In genomic region chr2:156842711-156843110, GRCm38 (mm10) we compare ENCODE assay signal across 8 mouse cellular contexts. TPM values are rescaled to one million over a fixed set of nuclear protein-coding genes. Genes with fewer than 3 reads are reported as not detected.
DNase-seq lines count a peak whose midpoint lies in the region; ATAC-seq and TF ChIP-seq lines count a peak whose summit lies in the region.

No protein-coding gene starts in this region.

- peak overlapping the region; percentile 91 for H3K4me3 ChIP-seq in lung, embryonic 16.5 days (ENCODE audit: low read length)
- peak overlapping the region; percentile 88 for H3K4me3 ChIP-seq in forebrain, embryonic 12.5 days (replicated peaks)
- peak overlapping the region; percentile 88 for H3K4me3 ChIP-seq in limb, embryonic 15.5 days
- no peak overlapping the region for H3K4me3 ChIP-seq in stomach, postnatal 0 days (ENCODE audit: low read depth, low read length)
- no peak overlapping the region for H3K4me3 ChIP-seq in thymus, adult 2 months (ENCODE audit: control insufficient read depth, insufficient read depth, low read length)

- no peak for ATAC-seq in lung, embryonic 16.5 days (ENCODE audit: low read depth)
- ATAC-seq in forebrain, embryonic 12.5 days (ENCODE audit: low FRiP score) = no peak
- no peak for ATAC-seq in limb, embryonic 15.5 days (ENCODE audit: insufficient number of reproducible peaks, low FRiP score, low TSS enrichment, low read depth)
- no peak for ATAC-seq in stomach, postnatal 0 days (ENCODE audit: low FRiP score, low TSS enrichment)

- TF ChIP-seq EP300 in stomach, postnatal 0 days (optimal IDR thresholded peaks at IDR 0.05) = no peak

- no peaks in the 10 kb centered on the region for H3K27me3 ChIP-seq in lung, embryonic 16.5 days (ENCODE audit: control insufficient read depth, insufficient read depth, low read depth, low read length)
- no peaks in the 10 kb centered on the region for H3K27me3 ChIP-seq in forebrain, embryonic 12.5 days
- no peaks in the 10 kb centered on the region for H3K27me3 ChIP-seq in limb, embryonic 15.5 days
- H3K27me3 ChIP-seq in stomach, postnatal 0 days (ENCODE audit: control insufficient read depth, insufficient read depth, low read length) = no peaks in the 10 kb centered on the region
- no peaks in the 10 kb centered on the region for H3K27me3 ChIP-seq in thymus, adult 2 months (ENCODE audit: control insufficient read depth, insufficient read depth, low read length)

- H3K36me3 ChIP-seq in lung, embryonic 16.5 days (ENCODE audit: control insufficient read depth, insufficient read depth, low read length) = peaks cover 8% of the 10 kb centered on the region
- peaks cover 30% of the 10 kb centered on the region for H3K36me3 ChIP-seq in forebrain, embryonic 12.5 days (replicated peaks)
- peaks cover 17% of the 10 kb centered on the region for H3K36me3 ChIP-seq in limb, embryonic 15.5 days
- H3K36me3 ChIP-seq in stomach, postnatal 0 days (ENCODE audit: control insufficient read depth, insufficient read depth, low read length) = no peaks in the 10 kb centered on the region
- H3K36me3 ChIP-seq in thymus, adult 2 months (ENCODE audit: control insufficient read depth, insufficient read depth, low read length) = peaks cover 8% of the 10 kb centered on the region

- peak overlapping the region; percentile 98 for H3K27ac ChIP-seq in lung, embryonic 16.5 days (ENCODE audit: low read length)
- peak overlapping the region; percentile 93 for H3K27ac ChIP-seq in forebrain, embryonic 12.5 days
- H3K27ac ChIP-seq in limb, embryonic 15.5 days = peak overlapping the region; percentile 96
- no peak overlapping the region; the same call in 1 of the 2 replicates for H3K27ac ChIP-seq in stomach, postnatal 0 days (replicated peaks)
- H3K27ac ChIP-seq in thymus, adult 2 months (ENCODE audit: control insufficient read depth, insufficient read depth, low read length) = no peak overlapping the region

- peak overlapping the region; percentile 93 for H3K9ac ChIP-seq in lung, embryonic 16.5 days (ENCODE audit: low read length)
- peak overlapping the region; percentile 89 for H3K9ac ChIP-seq in forebrain, embryonic 12.5 days
- no peak overlapping the region for H3K9ac ChIP-seq in limb, embryonic 15.5 days
- peak overlapping the region; percentile 13; the same call in 1 of the 2 replicates for H3K9ac ChIP-seq in stomach, postnatal 0 days (ENCODE audit: low read length)

- no peak for TF ChIP-seq POLR2A in thymus, adult 2 months (IDR thresholded peaks at IDR 0.05; ENCODE audit: control insufficient read depth, extremely low read depth, insufficient read depth, low read length, poor library complexity)

- no peaks in the 10 kb centered on the region for H3K9me3 ChIP-seq in lung, embryonic 16.5 days (ENCODE audit: control insufficient read depth, low read length)
- no peaks in the 10 kb centered on the region for H3K9me3 ChIP-seq in forebrain, embryonic 12.5 days
- H3K9me3 ChIP-seq in limb, embryonic 15.5 days = no peaks in the 10 kb centered on the region
- H3K9me3 ChIP-seq in stomach, postnatal 0 days (ENCODE audit: control insufficient read depth, low read length) = no peaks in the 10 kb centered on the region

- TF ChIP-seq CTCF in stomach, postnatal 0 days (IDR thresholded peaks at IDR 0.05; ENCODE audit: low read depth) = no peak
- TF ChIP-seq CTCF in thymus, adult 2 months (IDR thresholded peaks at IDR 0.05; ENCODE audit: borderline replicate concordance, control insufficient read depth, extremely low read depth, insufficient read depth, low read length, poor library complexity) = no peak

- peak overlapping the region; percentile 94 for H3K4me2 ChIP-seq in lung, embryonic 16.5 days (ENCODE audit: low read depth, low read length)
- peak overlapping the region; percentile 79 for H3K4me2 ChIP-seq in forebrain, embryonic 12.5 days
- H3K4me2 ChIP-seq in limb, embryonic 15.5 days = peak overlapping the region; percentile 79
- H3K4me2 ChIP-seq in stomach, postnatal 0 days (replicated peaks; ENCODE audit: low read depth) = peak overlapping the region; percentile 96

- WGBS in lung, embryonic 16.5 days = 14% methylated on average over 11 of the region's 11 CpGs
- WGBS in forebrain, embryonic 12.5 days = 10% methylated on average over 11 of the region's 11 CpGs
- WGBS in limb, embryonic 15.5 days = 11% methylated on average over 11 of the region's 11 CpGs
- 27% methylated on average over 11 of the region's 11 CpGs for WGBS in stomach, postnatal 0 days
- 94% methylated on average over 11 of the region's 11 CpGs for WGBS in thymus, adult 2 months

- DNase-seq in lung, postnatal 25 days (ENCODE audit: low spot score) = no peak
- no peak for DNase-seq in stomach, postnatal 0 days (ENCODE audit: low spot score)
- DNase-seq in cerebellum, postnatal 36 days = no peak
- DNase-seq in layer of hippocampus, postnatal 14 days (ENCODE audit: low spot score in 2 of 2) = no peak
- no peak for DNase-seq in thymus, adult 2 months

- peaks cover 60% of the 10 kb centered on the region for H3K4me1 ChIP-seq in lung, embryonic 16.5 days (replicated peaks; ENCODE audit: control insufficient read depth, insufficient read depth, low read length)
- peaks cover 61% of the 10 kb centered on the region for H3K4me1 ChIP-seq in forebrain, embryonic 12.5 days
- peaks cover 74% of the 10 kb centered on the region for H3K4me1 ChIP-seq in limb, embryonic 15.5 days
- peaks cover 22% of the 10 kb centered on the region; the same call in 1 of the 2 replicates for H3K4me1 ChIP-seq in stomach, postnatal 0 days (replicated peaks; ENCODE audit: control insufficient read depth, insufficient read depth)
- H3K4me1 ChIP-seq in thymus, adult 2 months (replicated peaks; ENCODE audit: control insufficient read depth, insufficient read depth, low read length) = peaks cover 17% of the 10 kb centered on the region

RNA-seq across cellular contexts. Expression of gene Tgif2, which starts 2.9 kb away (rescaled TPM):
- polyA plus RNA-seq in lung, embryonic 16.5 days (2015; fragmentation: Nextera tagmentation; extraction: Ambion mirVana) = 43.9 and 47.7 TPM in 2 replicates
- 88.3 and 89.3 TPM in 2 replicates for polyA plus RNA-seq in forebrain, embryonic 12.5 days (2016; fragmentation: Nextera tagmentation; extraction: Ambion mirVana)
- 49.2 and 52.7 TPM in 2 replicates for polyA plus RNA-seq in limb, embryonic 15.5 days (2015; fragmentation: Nextera tagmentation; extraction: Ambion mirVana)
- polyA plus RNA-seq in stomach, postnatal 0 days (2015; fragmentation: Nextera tagmentation; extraction: Ambion mirVana) = 11.9 and 13.3 TPM in 2 replicates
- total RNA-seq in layer of hippocampus, postnatal 14 days (2021) = 1 to 10 TPM; 2.7 to 3.0 TPM
- 28.7 and 37.2 TPM in 2 replicates for polyA plus RNA-seq in thymus, adult 2 months (2012; rRNA removed)

RNA-seq across cellular contexts. Expression of gene 4930518I15Rik, which starts 15.0 kb away (rescaled TPM):
- 7.6 and 9.2 TPM in 2 replicates for polyA plus RNA-seq in lung, embryonic 16.5 days (2015; fragmentation: Nextera tagmentation; extraction: Ambion mirVana)
- polyA plus RNA-seq in forebrain, embryonic 12.5 days (2016; fragmentation: Nextera tagmentation; extraction: Ambion mirVana) = 8.6 and 11.8 TPM in 2 replicates
- polyA plus RNA-seq in limb, embryonic 15.5 days (2015; fragmentation: Nextera tagmentation; extraction: Ambion mirVana) = 6.6 and 9.2 TPM in 2 replicates
- polyA plus RNA-seq in stomach, postnatal 0 days (2015; fragmentation: Nextera tagmentation; extraction: Ambion mirVana) = 2.4 and 2.7 TPM in 2 replicates
- 1 to 10 TPM; 3.4 to 3.5 TPM for total RNA-seq in layer of hippocampus, postnatal 14 days (2021)
- polyA plus RNA-seq in thymus, adult 2 months (2012; rRNA removed) = 2.3 and 2.8 TPM in 2 replicates

RNA-seq across cellular contexts. Expression of gene Rab5if, which starts 20.2 kb away (rescaled TPM):
- polyA plus RNA-seq in lung, embryonic 16.5 days (2015; fragmentation: Nextera tagmentation; extraction: Ambion mirVana) = 164 and 170 TPM in 2 replicates
- 170 and 173 TPM in 2 replicates for polyA plus RNA-seq in forebrain, embryonic 12.5 days (2016; fragmentation: Nextera tagmentation; extraction: Ambion mirVana)
- 134 and 157 TPM in 2 replicates for polyA plus RNA-seq in limb, embryonic 15.5 days (2015; fragmentation: Nextera tagmentation; extraction: Ambion mirVana)
- polyA plus RNA-seq in stomach, postnatal 0 days (2015; fragmentation: Nextera tagmentation; extraction: Ambion mirVana) = 221 and 227 TPM in 2 replicates
- total RNA-seq in layer of hippocampus, postnatal 14 days (2021) = 100 to 1,000 TPM; 108 to 114 TPM
- 113 and 160 TPM in 2 replicates for polyA plus RNA-seq in thymus, adult 2 months (2012; rRNA removed)

RNA-seq across cellular contexts. Expression of gene Sla2, which starts 44.3 kb away (rescaled TPM):
- 0.63 and 2.0 TPM in 2 replicates for polyA plus RNA-seq in lung, embryonic 16.5 days (2015; fragmentation: Nextera tagmentation; extraction: Ambion mirVana)
- 0.17 and 0.23 TPM in 2 replicates for polyA plus RNA-seq in forebrain, embryonic 12.5 days (2016; fragmentation: Nextera tagmentation; extraction: Ambion mirVana)
- 0.46 and 0.63 TPM in 2 replicates for polyA plus RNA-seq in limb, embryonic 15.5 days (2015; fragmentation: Nextera tagmentation; extraction: Ambion mirVana)
- 0.10 and 0.17 TPM in 2 replicates for polyA plus RNA-seq in stomach, postnatal 0 days (2015; fragmentation: Nextera tagmentation; extraction: Ambion mirVana)
- total RNA-seq in layer of hippocampus, postnatal 14 days (2021) = under 1 TPM; 0.19 to 0.30 TPM
- 115 and 120 TPM in 2 replicates for polyA plus RNA-seq in thymus, adult 2 months (2012; rRNA removed)

Comparison
In these comparisons a context has a peak if more than half of its experiments do, and no peak if none do; other contexts are left out.
1. H3K27ac ChIP-seq: peak in lung, embryonic 16.5 days (single experiment), forebrain, embryonic 12.5 days (single experiment) and limb, embryonic 15.5 days (single experiment); none in stomach, postnatal 0 days (single experiment) and thymus, adult 2 months (single experiment).
2. H3K4me3 ChIP-seq: peak in lung, embryonic 16.5 days (single experiment), forebrain, embryonic 12.5 days (single experiment) and limb, embryonic 15.5 days (single experiment); none in stomach, postnatal 0 days (single experiment) and thymus, adult 2 months (single experiment).
3. Peak in every context shown above with its lines, with median percentiles within 50 percentile points of each other: H3K4me2 ChIP-seq.